Mouse (Mus musculus) G1E (cell line): Measurements from ENCODE around the gene 6820408C15Rik.

ENCODE experiments used
- CTCF ChIP-seq: IDR thresholded peaks from 2 replicates; pipeline ENCODE4 v1.5.1; 2012; ENCODE audit warnings: low read depth, low read length, inconsistent platforms, mixed read lengths
- GATA1 ChIP-seq: IDR thresholded peaks from 2 replicates; pipeline ENCODE4 v1.6.1; 2012; ENCODE audit warnings: borderline replicate concordance, low read length, inconsistent platforms, mixed read lengths

GRCm38 (mm10) chr2:152493151-152493550 is 77.8 kb downstream of the 6820408C15Rik start:
- no peak for TF ChIP-seq CTCF
- TF ChIP-seq GATA1: no peak
